Mouse (Mus musculus) intestine, embryonic 14.5 days (tissue): ENCODE data around the gene Anapc5. TPM values are rescaled to one million over a fixed set of nuclear protein-coding genes. Genes with fewer than 3 reads are reported as not detected.

Experiments
- ATAC-seq: fragments of 200-750 bp; cut with Nextera tagmentation; replicated peaks from 2 replicates; pipeline ENCODE4 v1.8.0; 2017; ENCODE audit warnings: low read depth, moderate number of reproducible peaks, moderate TSS enrichment, moderate library complexity; ENCODE audit not compliant: low FRiP score, low TSS enrichment
- DNase-seq: peaks from one replicate; pipeline ENCODE4 v3.0.0-alpha.2; 2018; ENCODE audit warnings: low spot score
- H3K27ac ChIP-seq: fragments of 300-500 bp; sonication (generic); 2 replicates; pipeline ENCODE4 v1.5.1; 2014; ENCODE audit warnings: low read depth, mild to moderate bottlenecking, control low read depth
- H3K27me3 ChIP-seq: fragments of 300-500 bp; sonication (generic); replicated peaks from 2 replicates; pipeline ENCODE4 v1.6.1; 2014; ENCODE audit warnings: low read length, control low read depth; ENCODE audit not compliant: control insufficient read depth, insufficient read depth
- H3K36me3 ChIP-seq: fragments of 300-500 bp; sonication (generic); 2 replicates; pipeline ENCODE4 v1.6.1; 2014; ENCODE audit warnings: low read length, control low read depth; ENCODE audit not compliant: control insufficient read depth, insufficient read depth
- H3K4me1 ChIP-seq: fragments of 300-500 bp; sonication (generic); replicated peaks from 2 replicates; pipeline ENCODE4 v1.6.1; 2014; ENCODE audit warnings: low read length, control low read depth, mixed read lengths; ENCODE audit not compliant: control insufficient read depth, insufficient read depth
- H3K4me2 ChIP-seq: fragments of 300-500 bp; sonication (generic); 2 replicates; pipeline ENCODE4 v1.6.1; 2014; ENCODE audit warnings: low read length
- H3K4me3 ChIP-seq: fragments of 300-500 bp; sonication (generic); 2 replicates; pipeline ENCODE4 v1.5.1; 2014; ENCODE audit warnings: low read depth, low read length, control low read depth, mixed read lengths
- H3K9ac ChIP-seq: fragments of 300-500 bp; sonication (generic); 2 replicates; pipeline ENCODE4 v1.6.1; 2014; ENCODE audit warnings: mild to moderate bottlenecking, low read length
- H3K9me3 ChIP-seq: fragments of 300-500 bp; sonication (generic); 2 replicates; pipeline ENCODE4 v1.6.1; 2016; ENCODE audit warnings: low read length, control low read depth; ENCODE audit not compliant: control insufficient read depth
- WGBS: fragments of 180-500 bp; shearing (Covaris S2); extraction: QIAGEN DNeasy Blood & Tissue Kit; methylation state at CpG from one replicate; pipeline ENCODE4 v1.1.7; 2014; 5-methylcytosine and 5-hydroxymethylcytosine counted together
- polyA plus RNA-seq: library from polyadenylated mRNA; unstranded; fragments of >200 nt; fragmentation: Nextera tagmentation; extraction: Ambion mirVana; gene quantifications from 2 replicates; pipeline ENCODE4 v1.2.1, GENCODE M21; 2014

Gene Anapc5
- polyA plus RNA-seq, result 448 and 490 TPM in 2 replicates

DNA sequence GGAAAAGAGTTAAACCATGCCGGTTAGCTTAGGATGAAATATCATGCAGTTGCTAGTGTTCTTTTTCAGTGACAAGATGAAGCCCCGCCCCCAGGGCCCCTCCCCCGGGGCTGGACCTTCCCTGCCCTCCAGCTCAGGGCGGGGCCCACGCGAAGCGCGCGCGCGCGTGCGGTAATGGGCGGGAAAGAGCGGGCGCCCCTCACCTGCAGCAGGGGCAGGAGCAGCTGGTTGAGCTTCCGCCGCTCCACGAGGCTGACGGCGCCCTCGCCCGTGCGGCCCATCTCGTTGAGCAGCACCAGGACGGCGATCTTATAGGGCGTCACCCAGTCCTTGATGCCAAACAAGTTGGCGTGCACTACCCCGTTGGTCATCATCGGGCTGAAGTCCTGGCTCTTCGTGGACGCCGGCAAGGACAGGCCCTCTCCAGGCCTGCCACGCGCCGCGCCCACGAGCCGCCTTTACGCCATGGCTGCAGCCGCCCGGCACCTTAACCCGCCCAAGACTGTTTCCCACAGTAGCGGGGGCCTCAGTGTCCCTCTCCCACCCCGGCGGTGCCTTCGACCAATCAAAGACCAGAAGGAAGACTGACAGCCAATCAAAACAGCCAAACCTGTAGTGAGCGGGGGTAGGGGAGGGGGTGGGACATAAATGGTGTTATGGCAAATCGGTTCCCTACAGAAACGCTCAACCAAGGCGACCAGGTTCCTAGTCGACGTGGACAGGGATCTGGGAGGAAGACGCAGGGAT lies at the start of gene Anapc5:
Anapc5 (minus strand) TSS at position 563 of the 747 bp plus-strand sequence.
- no peaks in the 10 kb centered on the region for H3K9me3 ChIP-seq
- ATAC-seq, result peak; percentile 100

DNA sequence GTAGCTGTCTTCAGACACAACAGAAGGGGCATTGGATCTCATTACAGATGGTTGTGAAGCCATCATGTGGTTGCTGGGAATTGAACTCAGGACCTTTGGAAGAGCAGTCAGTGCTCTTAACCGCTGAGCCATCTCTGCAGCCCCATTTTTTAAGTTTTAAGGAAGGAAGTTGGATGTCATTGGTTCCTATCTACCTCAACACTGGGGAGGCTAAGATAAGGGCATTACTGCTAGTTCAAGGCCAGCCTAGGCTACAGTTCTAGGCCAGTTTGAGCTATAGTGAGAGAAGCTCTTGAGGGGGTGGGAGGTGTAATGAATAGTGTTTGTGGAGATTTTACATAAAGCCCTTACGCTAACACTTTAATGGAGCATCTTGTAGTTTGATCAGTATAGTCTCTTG lies 41.9 kb upstream of the Anapc5 start:
- no peak overlapping the region for H3K27ac ChIP-seq

More for the DNA sequence above, at the start of gene Anapc5:
- Histone ChIP-seq H3K36me3 (peaks cover 38% of the 10 kb centered on the region), H3K4me3 (peak within 1 kb of the TSS; percentile 77), H3K27me3 (no peaks in the 10 kb centered on the region), H3K4me2 (peak within 1 kb of the TSS; percentile 57), H3K9ac (peak within 1 kb of the TSS; percentile 80), H3K27ac (peak within 1 kb of the TSS; percentile 95), H3K4me1 (peaks cover 9% of the 10 kb centered on the region)
- WGBS, result under 1% methylated on average over 55 of the region's 55 CpGs
- peak; percentile 97 for DNase-seq

DNA sequence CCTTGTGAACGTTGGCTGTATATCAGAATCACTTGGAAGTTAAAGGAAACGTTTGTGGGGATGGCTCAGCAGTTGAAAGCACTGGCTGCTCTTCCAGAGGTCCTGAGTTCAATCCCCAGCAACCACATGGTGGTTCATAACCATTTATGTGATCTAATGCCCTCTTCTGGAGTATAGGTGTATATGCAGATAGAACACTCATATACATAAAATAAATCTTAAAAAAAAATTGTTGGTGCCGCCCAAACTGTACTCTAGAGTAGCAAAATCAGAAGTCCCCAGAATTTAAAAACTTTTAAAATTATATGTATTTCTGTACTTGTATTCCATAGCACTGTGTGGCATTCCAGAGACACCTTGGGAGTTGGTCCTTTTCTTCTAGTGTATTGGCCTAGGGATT lies 34.7 kb upstream of the Anapc5 start:
- H3K36me3 ChIP-seq, result no peaks in the 10 kb centered on the region
- no peak overlapping the region for H3K27ac ChIP-seq
- 77% methylated on average over 3 of the region's 3 CpGs for WGBS
- H3K9ac ChIP-seq, result no peak overlapping the region
- H3K9me3 ChIP-seq, result no peaks in the 10 kb centered on the region
- H3K4me1 ChIP-seq, result peaks cover 8% of the 10 kb centered on the region; the same call in 1 of the 2 replicates
- no peak overlapping the region for H3K4me3 ChIP-seq
- DNase-seq (no peak), ATAC-seq (no peak)
- no peaks in the 10 kb centered on the region for H3K27me3 ChIP-seq
- no peak overlapping the region for H3K4me2 ChIP-seq

More for the DNA sequence above, 41.9 kb upstream of the Anapc5 start:
- peaks cover 55% of the 10 kb centered on the region for H3K36me3 ChIP-seq
- H3K4me3 ChIP-seq, result no peak overlapping the region
- no peak overlapping the region for H3K4me2 ChIP-seq
- H3K9me3 ChIP-seq, result no peaks in the 10 kb centered on the region
- no peaks in the 10 kb centered on the region for H3K27me3 ChIP-seq
- WGBS, result 92% methylated on average over 2 of the region's 2 CpGs
- H3K9ac ChIP-seq, result no peak overlapping the region
- H3K4me1 ChIP-seq, result no peaks in the 10 kb centered on the region
- DNase-seq (no peak), ATAC-seq (no peak)

DNA sequence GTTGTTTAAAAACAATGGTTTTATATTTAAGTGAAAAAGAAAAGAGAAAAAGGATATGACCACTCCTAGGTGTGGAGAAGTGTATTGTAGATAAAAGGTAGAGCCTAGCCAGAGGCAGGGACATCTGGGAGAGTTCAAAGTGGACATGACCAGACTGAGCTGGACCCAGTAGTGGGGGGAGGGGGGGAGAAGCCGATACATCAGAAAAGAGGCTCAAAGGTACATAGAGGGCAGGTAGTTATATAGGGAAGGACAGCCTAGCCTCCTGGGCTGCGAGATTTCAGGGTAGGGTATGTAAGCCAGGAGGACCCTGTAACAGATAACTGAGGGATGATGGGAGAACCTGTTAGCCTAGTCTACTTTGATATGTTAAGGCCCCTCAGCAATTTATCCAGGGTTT lies 31.5 kb upstream of the Anapc5 start:
- DNase-seq (no peak), ATAC-seq (no peak)
- WGBS, result 85% methylated on average over 2 of the region's 2 CpGs
- Histone ChIP-seq H3K4me3 (no peak overlapping the region), H3K36me3 (no peaks in the 10 kb centered on the region), H3K9me3 (no peaks in the 10 kb centered on the region), H3K9ac (no peak overlapping the region), H3K4me1 (peaks cover 12% of the 10 kb centered on the region; the same call in 1 of the 2 replicates), H3K4me2 (no peak overlapping the region), H3K27me3 (no peaks in the 10 kb centered on the region), H3K27ac (no peak overlapping the region)

DNA sequence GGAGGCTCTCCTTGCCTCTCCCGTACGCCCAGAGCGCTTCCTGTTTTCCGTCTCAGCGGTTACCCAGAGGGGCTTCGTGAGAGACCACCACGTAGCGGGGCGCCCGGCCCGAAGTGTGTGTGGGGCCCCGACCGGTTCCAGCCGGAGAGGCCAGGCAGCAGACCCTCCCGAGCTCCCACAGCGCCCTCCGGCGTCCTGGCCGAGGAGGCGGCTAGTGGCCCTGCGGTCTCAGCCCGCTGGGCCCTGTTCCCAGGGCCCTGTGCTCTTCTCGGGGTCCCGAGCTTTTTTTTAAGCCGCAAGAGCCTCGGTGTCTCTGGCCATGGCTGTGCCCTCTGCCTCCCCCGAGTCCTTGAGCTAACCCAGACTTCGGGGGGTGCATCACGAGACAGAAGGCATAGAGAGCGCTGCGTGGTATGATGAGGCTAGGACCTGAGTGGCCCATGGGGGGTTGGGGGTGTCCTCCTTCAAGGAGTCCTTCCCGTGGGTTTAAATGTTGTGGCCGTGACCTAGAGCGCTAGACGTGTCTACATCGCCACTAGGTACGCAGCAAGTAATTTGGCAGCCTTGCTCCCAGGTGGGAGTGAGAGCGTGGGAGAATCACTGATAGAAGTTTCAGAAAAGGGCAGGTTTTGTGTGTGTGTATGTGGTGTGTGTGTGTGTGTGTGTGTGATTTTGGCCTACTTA lies 29.3 kb upstream of the Anapc5 start:
- no peaks in the 10 kb centered on the region for H3K36me3 ChIP-seq
- no peaks in the 10 kb centered on the region for H3K9me3 ChIP-seq
- WGBS, result under 1% methylated on average over 34 of the region's 38 CpGs
- H3K27ac ChIP-seq, result peak overlapping the region; percentile 89
- ATAC-seq (peak; percentile 82), DNase-seq (no peak)
- peak overlapping the region; percentile 94 for H3K9ac ChIP-seq
- H3K4me3 ChIP-seq, result peak overlapping the region; percentile 92
- H3K4me1 ChIP-seq, result peaks cover 12% of the 10 kb centered on the region; the same call in 1 of the 2 replicates
- peak overlapping the region; percentile 92 for H3K4me2 ChIP-seq
- H3K27me3 ChIP-seq, result no peaks in the 10 kb centered on the region

DNA sequence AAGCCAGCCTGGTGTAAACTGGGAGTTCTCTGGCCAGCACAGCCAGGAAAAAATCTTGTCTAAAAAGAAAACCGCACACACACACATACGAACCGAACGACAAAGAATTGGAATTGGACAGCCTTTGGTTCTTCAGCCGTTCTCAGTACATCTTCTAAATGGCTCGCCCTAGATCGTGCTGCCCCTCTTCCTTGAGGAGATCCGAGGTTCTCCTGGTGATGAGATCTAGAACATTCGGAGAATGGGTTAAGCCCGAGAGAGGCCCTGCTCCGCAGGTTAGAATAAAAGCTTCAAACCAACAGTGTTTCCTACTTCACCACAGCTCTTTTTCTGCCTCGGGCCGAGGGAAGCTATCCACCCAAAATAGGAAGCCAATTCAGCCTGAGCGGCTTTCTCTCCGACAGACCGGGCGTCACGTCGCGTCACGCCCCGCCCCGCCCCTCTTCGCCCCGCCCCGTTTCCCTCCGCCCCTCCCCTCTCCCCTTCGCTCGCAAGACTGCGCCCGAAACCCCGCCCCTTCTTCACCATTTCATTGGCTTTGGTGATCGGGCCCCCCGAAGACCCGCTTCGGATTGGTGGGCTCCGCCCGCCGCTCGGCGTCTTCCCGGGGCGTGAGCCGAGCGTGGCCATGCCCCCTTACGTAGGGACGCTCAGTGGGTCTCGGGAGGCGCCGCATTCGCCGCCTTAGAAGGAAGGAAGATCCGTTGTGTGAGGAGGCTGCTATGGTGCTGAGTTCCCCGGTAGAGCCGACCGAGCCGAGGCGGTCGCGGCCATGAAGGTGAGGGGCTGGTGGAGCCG lies 28.6 kb upstream of the Anapc5 start, which contains the start of gene Rnf34:
Rnf34 (plus strand) TSS at position 528 of the 798 bp plus-strand sequence.
- Histone ChIP-seq H3K27me3 (no peaks in the 10 kb centered on the region), H3K36me3 (no peaks in the 10 kb centered on the region), H3K4me2 (peak within 1 kb of the TSS; percentile 92), H3K9ac (peak within 1 kb of the TSS; percentile 94), H3K27ac (peak within 1 kb of the TSS; percentile 89), H3K9me3 (no peaks in the 10 kb centered on the region), H3K4me3 (peak within 1 kb of the TSS; percentile 92), H3K4me1 (peaks cover 12% of the 10 kb centered on the region; the same call in 1 of the 2 replicates)
- DNase-seq, result peak; percentile 98
- peak; percentile 100 for ATAC-seq
- WGBS, result under 1% methylated on average over 59 of the region's 61 CpGs

DNA sequence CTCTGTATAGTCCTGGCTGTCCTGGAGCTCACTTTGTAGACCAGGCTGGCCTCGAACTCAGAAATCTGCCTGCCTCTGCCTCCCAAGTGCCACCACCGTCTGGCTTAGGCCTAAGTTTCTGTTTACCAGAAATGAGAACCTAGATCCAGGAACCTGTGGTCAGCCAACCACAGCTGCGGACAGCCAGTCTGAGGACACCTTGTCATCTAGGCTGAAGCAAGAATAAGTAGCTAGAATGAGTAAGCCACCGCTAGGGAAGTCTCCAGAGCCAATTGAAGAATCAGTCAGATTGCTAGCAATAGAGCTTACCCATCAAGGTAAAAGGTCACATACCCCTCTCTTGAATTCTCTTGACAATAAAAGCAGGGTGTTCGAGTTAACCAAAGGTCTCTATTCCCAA lies 22.7 kb upstream of the Anapc5 start:
- Histone ChIP-seq H3K36me3 (no peaks in the 10 kb centered on the region), H3K4me1 (no peaks in the 10 kb centered on the region), H3K9me3 (no peaks in the 10 kb centered on the region), H3K9ac (no peak overlapping the region), H3K4me2 (no peak overlapping the region), H3K4me3 (no peak overlapping the region), H3K27me3 (no peaks in the 10 kb centered on the region), H3K27ac (no peak overlapping the region)
- WGBS, result 89% methylated on average over 5 of the region's 5 CpGs
- DNase-seq (no peak), ATAC-seq (no peak)

DNA sequence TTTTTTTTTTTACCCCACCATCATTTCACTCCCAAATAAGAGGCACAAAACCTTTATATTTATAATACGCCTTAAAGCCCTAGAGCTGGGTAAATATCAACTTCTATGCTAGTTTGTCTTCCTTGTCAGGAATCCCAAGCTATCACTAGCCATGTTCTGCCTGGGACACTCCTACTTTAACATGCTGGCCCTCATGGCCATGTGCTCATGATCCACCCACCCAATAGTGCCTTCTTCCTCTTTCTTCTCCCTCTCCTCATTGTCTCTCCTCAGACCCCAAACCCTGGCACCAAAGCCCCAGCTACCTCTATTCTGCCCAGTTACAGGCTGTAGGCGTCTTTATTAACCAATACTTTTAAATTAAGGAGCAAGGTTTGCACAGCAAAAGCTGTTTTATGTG lies 20.0 kb upstream of the Anapc5 start:
- ATAC-seq (no peak), DNase-seq (no peak)
- Histone ChIP-seq H3K4me2 (no peak overlapping the region), H3K4me1 (no peaks in the 10 kb centered on the region), H3K9ac (no peak overlapping the region), H3K27me3 (no peaks in the 10 kb centered on the region), H3K36me3 (no peaks in the 10 kb centered on the region), H3K9me3 (no peaks in the 10 kb centered on the region), H3K4me3 (no peak overlapping the region), H3K27ac (no peak overlapping the region)
- 87% methylated on average over 2 of the region's 2 CpGs for WGBS
